Mouse (Mus musculus) duodenum, adult 2 months (tissue): ENCODE results near the gene Mlxip. TPM values are rescaled to one million over a fixed set of nuclear protein-coding genes. Genes with fewer than 3 reads are reported as not detected.

ENCODE experiments used
- polyA plus RNA-seq: library from polyadenylated mRNA; depleted of rRNA; stranded (reverse); fragments of >200 nt; gene quantifications from 2 replicates; pipeline ENCODE4 v1.2.3, GENCODE M21; 2012; ENCODE audit warnings: low replicate concordance; rRNA removed

Mlxip gene
- 26.7 and 41.6 TPM in 2 replicates for polyA plus RNA-seq

DNA sequence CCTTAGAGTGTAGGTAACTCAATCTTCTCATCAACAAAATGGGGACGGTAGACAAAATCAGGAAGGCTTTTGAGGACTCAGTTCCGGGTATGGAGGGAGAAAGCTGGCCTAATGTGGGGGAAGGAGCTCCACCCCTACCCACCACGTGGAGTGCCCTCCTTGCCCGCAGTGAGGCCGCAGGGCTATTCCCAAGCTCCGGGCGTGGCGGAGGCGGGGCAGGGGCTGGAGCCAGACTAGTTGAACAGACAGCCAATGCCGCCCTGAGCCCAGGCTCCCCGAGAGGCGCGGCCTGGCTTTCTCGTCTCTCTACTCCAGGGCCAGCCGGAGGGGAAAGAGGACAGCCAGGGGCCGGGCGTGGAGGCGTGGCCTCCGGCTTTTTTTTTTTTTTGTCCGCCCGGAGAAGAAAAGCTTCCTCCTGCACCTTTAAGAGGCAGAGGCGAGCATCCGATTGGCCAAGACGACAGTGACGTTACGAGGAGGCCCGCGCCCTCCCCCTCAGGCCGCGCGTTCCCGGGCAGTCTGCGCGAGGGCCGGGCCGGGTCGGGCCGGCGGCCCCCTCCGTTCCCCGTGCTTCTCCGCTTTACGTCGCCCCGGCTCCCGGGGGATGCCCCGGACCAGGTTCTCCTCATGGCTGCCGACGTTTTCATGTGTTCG is at the start of gene Mlxip:
Mlxip (plus strand) TSS at position 496 of the 654 bp plus-strand sequence.

GRCm38 (mm10) chr5:123489112-123489785 is 94.7 kb downstream of the Mlxip start, which contains the start of the genes Lrrc43 and Il31:
Lrrc43 (plus strand) TSS chr5:123489305.
Il31 (minus strand) TSS chr5:123489489.

Other genes starting within 250 kb of the Mlxip start
- 14.0 and 17.9 TPM in 2 replicates for gene Psmd9, start 225.4 kb upstream of the Mlxip start, polyA plus RNA-seq
- 15.8 and 20.6 TPM in 2 replicates for gene Hpd, start 212.1 kb upstream of the Mlxip start, polyA plus RNA-seq
- gene Wdr66, start 142.7 kb upstream of the Mlxip start, polyA plus RNA-seq = 0.11 and 0.47 TPM in 2 replicates
- gene Bcl7a, start 51.0 kb upstream of the Mlxip start, polyA plus RNA-seq = 2.7 and 4.1 TPM in 2 replicates
- gene Lrrc43, start 94.5 kb downstream of the Mlxip start, polyA plus RNA-seq = not detected in 2 replicates
- gene Il31, start 94.7 kb downstream of the Mlxip start, polyA plus RNA-seq = not detected in 2 replicates
- gene B3gnt4, start 115.7 kb downstream of the Mlxip start, polyA plus RNA-seq = 0.11 TPM in 1 of 2 replicates, not detected in the other
- gene Diablo, start 129.4 kb downstream of the Mlxip start, polyA plus RNA-seq = 24.6 and 32.2 TPM in 2 replicates
- gene Gm49027, start 130.7 kb downstream of the Mlxip start, polyA plus RNA-seq = 10.8 and 11.8 TPM in 2 replicates
- gene Vps33a, start 178.2 kb downstream of the Mlxip start, polyA plus RNA-seq = 4.5 and 6.2 TPM in 2 replicates